Mouse (Mus musculus) bone marrow macrophage, adult 2 months (primary cell): ENCODE data around the gene Gpatch8.

Experiments
- CTCF ChIP-seq: IDR thresholded peaks from 2 replicates; pipeline ENCODE4 v1.5.1; 2012; ENCODE audit warnings: low read depth, mild to moderate bottlenecking, low read length, moderate library complexity
- POLR2A ChIP-seq: IDR thresholded peaks from 2 replicates; pipeline ENCODE4 v1.6.1; 2012; ENCODE audit warnings: mild to moderate bottlenecking, low read depth, low read length, borderline replicate concordance

DNA sequence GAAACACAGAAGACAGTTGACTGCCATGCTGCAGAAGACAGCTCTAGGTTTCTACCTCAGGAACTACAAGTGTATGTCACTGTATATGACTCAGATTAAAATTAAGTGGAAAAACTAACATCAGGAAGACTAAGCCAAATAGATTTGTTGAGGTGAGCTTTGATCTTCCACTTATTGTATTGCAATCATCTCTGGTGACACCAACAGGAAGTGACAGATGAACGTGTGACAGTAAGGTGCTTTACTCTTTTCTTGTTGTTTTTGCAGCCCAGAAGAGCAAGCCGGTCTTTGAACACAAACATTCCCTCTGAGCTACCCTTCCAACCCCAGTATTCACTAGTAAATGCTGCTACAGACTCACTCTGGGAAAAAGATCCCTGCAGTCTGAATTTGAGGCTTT lies 59.5 kb downstream of the Gpatch8 start:
- TF ChIP-seq POLR2A (no peak), CTCF (no peak)
